Comparison of ENCODE assay signal across 9 mouse cellular contexts in genomic region chr17:45815833-45816232, GRCm38 (mm10).
DNase-seq lines count a peak whose midpoint lies in the region; ATAC-seq and TF ChIP-seq lines count a peak whose summit lies in the region.
"Had no signal": no experiment of that assay in that cellular context is flagged by ENCODE, and none has a peak within 500 bp of the region (broad histone marks: within the 10 kb centered on the region; RNA-seq: fewer than 3 reads in every experiment).

No protein-coding gene starts in this region.

- no peaks in the 10 kb centered on the region for H3K27me3 ChIP-seq in hindbrain, embryonic 16.5 days (replicated peaks; ENCODE audit: control insufficient read depth, insufficient read depth, low read length)
- no peaks in the 10 kb centered on the region for H3K27me3 ChIP-seq in hindbrain, embryonic 14.5 days (ENCODE audit: control insufficient read depth, insufficient read depth, low read length)
- no peaks in the 10 kb centered on the region; the same call in 1 of the 2 replicates for H3K27me3 ChIP-seq in hindbrain, embryonic 12.5 days
- H3K27me3 ChIP-seq: embryonic facial prominence, embryonic 15.5 days had no signal

- H3K9me3 ChIP-seq in hindbrain, embryonic 16.5 days (ENCODE audit: control insufficient read depth, low read length): no peaks in the 10 kb centered on the region
- no peaks in the 10 kb centered on the region for H3K9me3 ChIP-seq in hindbrain, embryonic 14.5 days (ENCODE audit: control insufficient read depth, low read length)
- no peaks in the 10 kb centered on the region for H3K9me3 ChIP-seq in hindbrain, embryonic 12.5 days (replicated peaks)
- H3K9me3 ChIP-seq: embryonic facial prominence, embryonic 15.5 days had no signal

- no peak overlapping the region for H3K4me3 ChIP-seq in hindbrain, embryonic 16.5 days (ENCODE audit: low read length)
- no peak overlapping the region for H3K4me3 ChIP-seq in hindbrain, embryonic 14.5 days (replicated peaks; ENCODE audit: low read length)
- no peak overlapping the region for H3K4me3 ChIP-seq in cortical plate, adult 2 months (ENCODE audit: insufficient read depth, low read length)
- no peak overlapping the region for H3K4me3 ChIP-seq in hindbrain, embryonic 12.5 days
- H3K4me3 ChIP-seq: embryonic facial prominence, embryonic 15.5 days had no signal

- no peak overlapping the region for H3K9ac ChIP-seq in hindbrain, embryonic 16.5 days (ENCODE audit: low read depth, low read length)
- no peak overlapping the region for H3K9ac ChIP-seq in hindbrain, embryonic 14.5 days
- H3K9ac ChIP-seq in hindbrain, embryonic 12.5 days: no peak overlapping the region
- H3K9ac ChIP-seq: embryonic facial prominence, embryonic 15.5 days had no signal

- no peaks in the 10 kb centered on the region; the same call in 1 of the 2 replicates for H3K4me1 ChIP-seq in hindbrain, embryonic 16.5 days (ENCODE audit: control insufficient read depth, insufficient read depth, low read depth, low read length)
- no peaks in the 10 kb centered on the region for H3K4me1 ChIP-seq in hindbrain, embryonic 14.5 days (replicated peaks; ENCODE audit: control insufficient read depth, insufficient read depth, low read length)
- H3K4me1 ChIP-seq in cortical plate, adult 2 months (ENCODE audit: control insufficient read depth, insufficient read depth, low read length): no peaks in the 10 kb centered on the region; the same call in 1 of the 2 replicates
- H3K4me1 ChIP-seq in hindbrain, embryonic 12.5 days: peaks cover 7% of the 10 kb centered on the region; the same call in 1 of the 2 replicates

- TF ChIP-seq POLR2A in cortical plate, adult 2 months (IDR thresholded peaks at IDR 0.05; ENCODE audit: extremely low read depth, insufficient read depth, low read length): no peak

- H3K36me3 ChIP-seq in hindbrain, embryonic 16.5 days (ENCODE audit: control insufficient read depth, insufficient read depth, low read length): no peaks in the 10 kb centered on the region
- H3K36me3 ChIP-seq in hindbrain, embryonic 14.5 days (replicated peaks; ENCODE audit: control insufficient read depth, insufficient read depth): no peaks in the 10 kb centered on the region
- no peaks in the 10 kb centered on the region for H3K36me3 ChIP-seq in hindbrain, embryonic 12.5 days
- H3K36me3 ChIP-seq: embryonic facial prominence, embryonic 15.5 days had no signal

- WGBS in hindbrain, embryonic 16.5 days: 62% methylated on average over 2 of the region's 2 CpGs
- WGBS in hindbrain, embryonic 14.5 days: 50% methylated on average over 2 of the region's 2 CpGs
- 41% methylated on average over 2 of the region's 2 CpGs for WGBS in hindbrain, embryonic 12.5 days

- DNase-seq in hindbrain, embryonic 14.5 days (ENCODE audit: low spot score): no peak
- peak; percentile 96 for DNase-seq in 3T3-L1 (ENCODE audit: low read depth, low spot score)
- peak; percentile 47 to 61 for DNase-seq in heart, postnatal 36 days
- no peak for DNase-seq in spleen, adult 18-20 months
- no peak for DNase-seq in T-cell, adult 2 months (ENCODE audit: low spot score)

- H3K27ac ChIP-seq in hindbrain, embryonic 16.5 days (ENCODE audit: low read depth, low read length): no peak overlapping the region
- H3K27ac ChIP-seq in hindbrain, embryonic 14.5 days: no peak overlapping the region
- H3K27ac ChIP-seq in cortical plate, adult 2 months (ENCODE audit: insufficient read depth, low read length): no peak overlapping the region
- no peak overlapping the region for H3K27ac ChIP-seq in hindbrain, embryonic 12.5 days
- H3K27ac ChIP-seq: embryonic facial prominence, embryonic 15.5 days had no signal

- intact Hi-C loops in heart, postnatal 36 days (cut with DNase I): loop anchor here (1.0 to 2.0 kb wide), 3 partner anchors 67 to 217 kb away; partner anchors contain the start of gene Vegfa

- TF ChIP-seq CTCF in cortical plate, adult 2 months (IDR thresholded peaks at IDR 0.05; ENCODE audit: extremely low read depth, insufficient read depth, low read length): peak; percentile 32; the same call in 1 of the 2 replicates

- no peak overlapping the region for H3K4me2 ChIP-seq in hindbrain, embryonic 16.5 days (ENCODE audit: low read length)
- no peak overlapping the region for H3K4me2 ChIP-seq in hindbrain, embryonic 14.5 days (replicated peaks)
- H3K4me2 ChIP-seq in hindbrain, embryonic 12.5 days (replicated peaks): no peak overlapping the region
- H3K4me2 ChIP-seq: embryonic facial prominence, embryonic 15.5 days had no signal

- peak; percentile 82 for ATAC-seq in hindbrain, embryonic 16.5 days
- no peak for ATAC-seq in hindbrain, embryonic 14.5 days (ENCODE audit: low FRiP score)
- no peak for ATAC-seq in hindbrain, embryonic 12.5 days (ENCODE audit: low FRiP score)

Comparison
In these comparisons a context has a peak if more than half of its experiments do, and no peak if none do; other contexts are left out.
1. DNase-seq: peak in 3T3-L1 (single experiment) and heart, postnatal 36 days (2 of 2); none in hindbrain, embryonic 14.5 days (single experiment), spleen, adult 18-20 months (0 of 2) and T-cell, adult 2 months (single experiment).